Mouse (Mus musculus): ENCODE results near the gene Spata48.

The Spata48 gene

GRCm38 (mm10) chr11:11545948-11546347, 84.1 kb downstream of the Spata48 start:
- DNase-seq = no peak

GRCm38 (mm10) chr11:11546903-11547511, 85.1 kb downstream of the Spata48 start:
- DNase-seq = no peak

- DNase-seq = no peak
Observed at GRCm38 (mm10) chr11:11547597-11548240, 85.8 kb downstream of the Spata48 start.

- DNase-seq = no peak
Observed at GRCm38 (mm10) chr11:11555563-11555962, 93.7 kb downstream of the Spata48 start.

GRCm38 (mm10) chr11:11556186-11556585, 94.3 kb downstream of the Spata48 start:
- no peak for DNase-seq

- DNase-seq = peak; percentile 25 to 44
Observed at GRCm38 (mm10) chr11:11557173-11557967, 95.5 kb downstream of the Spata48 start.

- DNase-seq = no peak
Observed at GRCm38 (mm10) chr11:11558662-11559061, 96.8 kb downstream of the Spata48 start.

- DNase-seq = no peak
Observed at GRCm38 (mm10) chr11:11559099-11559686, 97.3 kb downstream of the Spata48 start.

- no peak for DNase-seq
Observed at GRCm38 (mm10) chr11:11561118-11561517, 99.2 kb downstream of the Spata48 start.

GRCm38 (mm10) chr11:11564266-11565044, 102.6 kb downstream of the Spata48 start:
- DNase-seq = peak in 1 of 2 experiments; percentile 6

Data from cerebellum, postnatal 25 days (tissue).